Mouse (Mus musculus): ENCODE data around the gene Pla2g5.
A peak's percentile ranks its signal among the peaks of the same experiment; 100 is the strongest.

GRCm38 (mm10) chr4:138866413-138866812 is 3.1 kb upstream of the Pla2g5 start:
- TF ChIP-seq CTCF (IDR thresholded peaks at IDR 0.05; ENCODE audit: low read depth) = peak; percentile 85
- TF ChIP-seq EP300 (IDR thresholded peaks at IDR 0.05; ENCODE audit: low read depth) = no peak
